Mouse (Mus musculus) midbrain, embryonic 11.5 days (tissue): ENCODE data around the gene Olfr94. TPM values are rescaled to one million over a fixed set of nuclear protein-coding genes. Genes with fewer than 3 reads are reported as not detected.
A peak's percentile ranks its signal among the peaks of the same experiment; 100 is the strongest.

ENCODE experiments used
- ATAC-seq: fragments of 200-750 bp; cut with Nextera tagmentation; 2 replicates; pipeline ENCODE4 v1.8.0; 2017; ENCODE audit warnings: moderate TSS enrichment, moderate library complexity; ENCODE audit not compliant: low FRiP score
- DNase-seq: peaks from one replicate; pipeline ENCODE4 v3.0.0; 2015; ENCODE audit warnings: low spot score; ENCODE audit errors: missing footprints
- H3K27ac ChIP-seq: fragments of 300-500 bp; sonication (generic); 2 replicates; pipeline ENCODE4 v1.5.1; 2014; ENCODE audit warnings: low read depth, low read length
- H3K27me3 ChIP-seq: fragments of 300-500 bp; sonication (generic); 2 replicates; pipeline ENCODE4 v1.6.1; 2014; ENCODE audit warnings: mild to moderate bottlenecking, low read length, moderate library complexity, mixed read lengths; ENCODE audit not compliant: control insufficient read depth, insufficient read depth
- H3K36me3 ChIP-seq: fragments of 300-500 bp; sonication (generic); 2 replicates; pipeline ENCODE4 v1.6.1; 2014; ENCODE audit warnings: mild to moderate bottlenecking, low read length, moderate library complexity, mixed read lengths; ENCODE audit not compliant: control insufficient read depth, insufficient read depth
- H3K4me1 ChIP-seq: fragments of 300-500 bp; sonication (generic); 2 replicates; pipeline ENCODE4 v1.6.1; 2014; ENCODE audit warnings: low read length; ENCODE audit not compliant: control insufficient read depth, insufficient read depth
- H3K4me2 ChIP-seq: fragments of 300-500 bp; sonication (generic); 2 replicates; pipeline ENCODE4 v1.6.1; 2014; ENCODE audit warnings: mild to moderate bottlenecking, moderate library complexity
- H3K4me3 ChIP-seq: fragments of 300-500 bp; sonication (generic); 2 replicates; pipeline ENCODE4 v1.5.1; 2014; ENCODE audit warnings: low read depth, low read length
- H3K9ac ChIP-seq: fragments of 300-500 bp; sonication (generic); 2 replicates; pipeline ENCODE4 v1.6.1; 2014; ENCODE audit warnings: low read length
- H3K9me3 ChIP-seq: fragments of 300-500 bp; sonication (generic); 2 replicates; pipeline ENCODE4 v1.6.1; 2016; ENCODE audit warnings: low read length; ENCODE audit not compliant: control insufficient read depth
- WGBS: fragments of 180-500 bp; shearing (Covaris S2); extraction: QIAGEN DNeasy Blood & Tissue Kit; methylation state at CpG from one replicate; pipeline ENCODE4 v1.1.7; 2014; 5-methylcytosine and 5-hydroxymethylcytosine counted together
- polyA plus RNA-seq: library from polyadenylated mRNA; unstranded; fragments of >200 nt; fragmentation: Nextera tagmentation; extraction: Ambion mirVana; gene quantifications from 2 replicates; pipeline ENCODE4 v1.2.1, GENCODE M21; 2014

The Olfr94 gene
- polyA plus RNA-seq, 1 experiment from 2014 or later: not detected

DNA sequence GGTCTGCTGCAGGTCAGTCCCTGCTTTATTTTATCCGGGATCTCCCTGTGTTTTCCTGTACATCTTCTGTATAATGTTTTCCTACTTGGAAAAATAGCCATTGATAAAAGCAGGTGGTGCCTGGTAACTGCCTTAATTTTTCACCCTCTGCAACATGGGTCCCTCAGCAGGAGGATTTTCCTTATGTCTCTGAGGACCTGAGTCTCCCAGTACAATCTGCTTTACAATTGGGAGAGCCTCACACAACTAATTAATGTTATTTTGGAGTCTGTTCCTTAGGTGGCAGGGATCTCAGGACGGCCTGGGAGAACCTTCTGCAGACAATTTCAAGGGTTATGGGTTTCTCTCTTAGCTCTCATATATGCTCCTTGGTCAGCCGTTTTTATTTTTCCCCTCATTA is 12.2 kb upstream of the Olfr94 start, which contains the start of gene Olfr95:
TSS of gene Olfr95 (minus strand) at position 101 of the 400 bp plus-strand sequence.
- no peak within 1 kb of the TSS for H3K9ac ChIP-seq
- peak; percentile 10 for DNase-seq
- ATAC-seq: no peak
- no peak within 1 kb of the TSS for H3K4me3 ChIP-seq
- no peaks in the 10 kb centered on the region for H3K36me3 ChIP-seq
- no peak within 1 kb of the TSS for H3K4me2 ChIP-seq
- H3K4me1 ChIP-seq: no peaks in the 10 kb centered on the region
- 78% methylated on average over 3 of the region's 3 CpGs for WGBS
- H3K27ac ChIP-seq: no peak within 1 kb of the TSS
- no peaks in the 10 kb centered on the region for H3K9me3 ChIP-seq
- peaks cover 8% of the 10 kb centered on the region for H3K27me3 ChIP-seq

DNA sequence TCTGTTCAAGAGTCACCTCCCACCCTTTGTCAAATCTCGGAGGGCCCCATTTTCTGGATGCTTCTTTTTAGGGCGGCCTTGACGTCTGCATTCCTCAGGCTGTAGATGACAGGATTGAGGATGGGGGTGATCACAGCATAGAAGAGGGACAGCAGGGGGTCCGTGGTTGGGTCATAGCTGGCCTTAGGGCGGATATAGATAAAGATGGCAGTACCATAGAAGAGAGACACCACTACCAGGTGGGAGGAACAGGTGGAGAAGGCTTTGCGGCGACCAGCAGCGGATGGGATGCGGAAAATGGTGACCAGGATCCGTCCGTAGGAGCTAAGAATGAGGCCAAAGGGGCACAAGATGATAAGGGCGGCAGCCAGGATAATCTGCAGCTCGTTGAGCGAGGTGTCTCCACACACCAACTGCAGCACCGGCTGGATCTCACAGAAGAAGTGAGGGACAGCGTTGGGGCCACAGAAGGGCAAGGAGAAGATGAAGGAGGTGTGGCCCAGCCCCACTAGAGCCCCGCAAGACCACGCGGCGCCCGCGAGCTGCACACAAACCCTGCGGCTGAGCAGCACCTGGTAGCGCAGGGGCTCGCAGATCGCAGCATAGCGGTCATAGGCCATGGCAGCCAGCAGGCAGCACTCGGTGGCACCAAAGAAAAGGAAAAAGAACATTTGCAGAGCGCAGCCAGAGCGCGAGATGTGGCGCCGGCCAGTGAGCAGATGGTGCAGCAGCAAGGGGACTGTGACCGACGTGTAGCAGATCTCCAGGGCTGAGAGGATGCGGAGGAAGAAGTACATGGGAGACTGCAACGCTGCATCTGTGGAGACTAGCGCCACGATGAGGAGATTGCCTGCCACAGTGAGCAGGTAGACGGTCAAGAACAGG is 10.3 kb upstream of the Olfr94 start:
- no peaks in the 10 kb centered on the region for H3K4me1 ChIP-seq
- H3K4me2 ChIP-seq: peak overlapping the region; percentile 56
- H3K27me3 ChIP-seq: peaks cover 8% of the 10 kb centered on the region
- H3K36me3 ChIP-seq: no peaks in the 10 kb centered on the region
- DNase-seq (peak; percentile 85), ATAC-seq (peak; percentile 65)
- WGBS: 18% methylated on average over 40 of the region's 40 CpGs
- peak overlapping the region; percentile 47 for H3K9ac ChIP-seq
- H3K4me3 ChIP-seq: peak overlapping the region; percentile 30
- H3K27ac ChIP-seq: no peak overlapping the region
- H3K9me3 ChIP-seq: no peaks in the 10 kb centered on the region

GRCm38 (mm10) chr17:37203917-37204236 is 3.1 kb upstream of the Olfr94 start:
- Histone ChIP-seq H3K27me3 (no peaks in the 10 kb centered on the region), H3K36me3 (no peaks in the 10 kb centered on the region), H3K9ac (no peak overlapping the region), H3K4me1 (no peaks in the 10 kb centered on the region), H3K4me2 (no peak overlapping the region), H3K4me3 (no peak overlapping the region), H3K27ac (no peak overlapping the region), H3K9me3 (no peaks in the 10 kb centered on the region)
- ATAC-seq (peak; percentile 67), DNase-seq (no peak)
- 24% methylated on average over 3 of the region's 3 CpGs for WGBS

- Histone ChIP-seq H3K4me3 (no peak overlapping the region), H3K9ac (no peak overlapping the region), H3K27ac (no peak overlapping the region), H3K4me2 (no peak overlapping the region), H3K36me3 (no peaks in the 10 kb centered on the region), H3K9me3 (no peaks in the 10 kb centered on the region), H3K27me3 (peaks cover 2% of the 10 kb centered on the region; the same call in 1 of the 2 replicates), H3K4me1 (no peaks in the 10 kb centered on the region)
- peak; percentile 73 for ATAC-seq
- DNase-seq: peak; percentile 97
- 1% methylated on average over 4 of the region's 4 CpGs for WGBS
These were observed 2.6 kb upstream of the Olfr94 start for GRCm38 (mm10) chr17:37203206-37203916.

DNA sequence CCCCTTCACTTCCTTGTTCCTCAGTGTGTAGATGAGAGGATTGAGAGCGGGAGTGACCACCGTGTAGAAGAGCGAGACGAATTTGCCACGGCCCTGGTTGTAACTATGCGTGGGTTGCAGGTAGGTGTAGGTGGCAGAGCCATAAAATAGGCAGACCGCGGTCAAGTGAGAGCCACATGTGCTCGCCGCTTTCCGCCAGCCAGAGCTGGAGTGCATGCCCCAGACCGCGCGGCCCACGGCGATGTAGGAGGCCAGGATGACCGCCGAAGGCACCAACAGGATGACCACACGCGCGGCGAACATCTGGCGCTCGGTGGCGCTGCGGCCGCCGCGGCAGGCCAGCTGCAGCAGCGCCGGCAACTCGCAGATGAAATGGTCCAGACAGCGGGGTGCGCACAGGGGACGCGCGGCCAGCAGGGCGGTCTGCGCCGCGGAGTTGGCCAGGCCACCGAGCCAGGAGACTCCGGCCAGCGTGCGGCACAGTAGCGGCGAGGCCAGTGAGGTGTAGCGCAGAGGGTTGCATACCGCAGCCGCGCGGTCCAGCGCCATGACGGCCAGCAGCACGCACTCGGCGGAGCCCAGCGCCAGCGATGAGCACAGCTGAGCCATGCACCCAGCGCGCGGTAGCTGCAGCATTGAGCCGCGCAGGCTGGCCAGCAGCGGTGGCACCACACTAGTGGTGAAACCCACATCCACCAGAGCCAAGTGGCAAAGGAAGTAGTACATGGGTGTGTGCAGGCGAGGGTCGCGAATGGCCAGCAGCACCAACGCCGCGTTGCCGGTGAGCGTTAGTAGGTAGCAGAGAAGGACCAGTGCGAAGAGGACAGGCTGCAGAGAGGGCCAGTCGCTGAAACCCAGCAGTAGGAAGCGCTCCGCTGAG is 3.7 kb downstream of the Olfr94 start:
- no peaks in the 10 kb centered on the region for H3K9me3 ChIP-seq
- H3K9ac ChIP-seq: peak overlapping the region; percentile 59
- peak overlapping the region; percentile 91 for H3K4me2 ChIP-seq
- under 1% methylated on average over 77 of the region's 77 CpGs for WGBS
- H3K27me3 ChIP-seq: peaks cover 20% of the 10 kb centered on the region; the same call in 1 of the 2 replicates
- DNase-seq (peak; percentile 95), ATAC-seq (peak; percentile 91)
- H3K4me3 ChIP-seq: peak overlapping the region; percentile 53
- H3K27ac ChIP-seq: no peak overlapping the region
- no peaks in the 10 kb centered on the region for H3K36me3 ChIP-seq
- peaks cover 3% of the 10 kb centered on the region; the same call in 1 of the 2 replicates for H3K4me1 ChIP-seq

- no peaks in the 10 kb centered on the region for H3K36me3 ChIP-seq
- peaks cover 3% of the 10 kb centered on the region; the same call in 1 of the 2 replicates for H3K4me1 ChIP-seq
- peaks cover 20% of the 10 kb centered on the region; the same call in 1 of the 2 replicates for H3K27me3 ChIP-seq
- no peaks in the 10 kb centered on the region for H3K9me3 ChIP-seq
- no peak for DNase-seq
- ATAC-seq: no peak
- H3K9ac ChIP-seq: no peak overlapping the region
- H3K4me3 ChIP-seq: no peak overlapping the region
- WGBS: 86% methylated on average over 5 of the region's 5 CpGs
- no peak overlapping the region for H3K4me2 ChIP-seq
- no peak overlapping the region for H3K27ac ChIP-seq
These were observed 6.0 kb downstream of the Olfr94 start for GRCm38 (mm10) chr17:37194782-37195181.

DNA sequence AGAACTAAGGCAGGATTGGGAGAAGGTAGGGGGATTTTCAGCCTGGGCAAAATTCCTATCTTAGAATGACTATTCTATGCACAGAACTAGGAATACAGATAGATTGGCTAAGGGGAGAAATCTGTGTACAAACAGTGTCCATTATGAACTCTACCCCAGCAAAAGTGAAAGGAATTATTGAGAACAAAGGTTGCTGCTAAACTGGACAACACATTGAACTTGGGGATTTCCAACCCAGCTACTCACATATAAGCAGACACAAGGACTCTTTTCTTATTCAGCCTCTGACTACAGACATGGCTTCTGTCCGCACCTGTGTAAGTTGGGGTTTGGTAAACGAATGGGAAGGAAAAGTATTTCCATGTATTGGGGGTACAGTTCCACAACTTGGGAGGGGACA is 7.1 kb downstream of the Olfr94 start, which contains the start of gene Ubd:
TSS of gene Ubd (plus strand) at position 237 of the 400 bp plus-strand sequence.
- Histone ChIP-seq H3K9ac (no peak within 1 kb of the TSS), H3K4me3 (no peak within 1 kb of the TSS), H3K27ac (no peak within 1 kb of the TSS), H3K4me1 (peaks cover 3% of the 10 kb centered on the region; the same call in 1 of the 2 replicates), H3K36me3 (no peaks in the 10 kb centered on the region), H3K9me3 (no peaks in the 10 kb centered on the region), H3K27me3 (peaks cover 20% of the 10 kb centered on the region; the same call in 1 of the 2 replicates), H3K4me2 (no peak within 1 kb of the TSS)
- no peak for DNase-seq
- 81% methylated on average over 2 of the region's 2 CpGs for WGBS
- no peak for ATAC-seq

GRCm38 (mm10) chr17:37193032-37193431 is 7.8 kb downstream of the Olfr94 start:
- H3K36me3 ChIP-seq: no peaks in the 10 kb centered on the region
- no peak for DNase-seq

More at GRCm38 (mm10) chr17:37193032-37193431, 7.8 kb downstream of the Olfr94 start:
- H3K4me3 ChIP-seq: no peak overlapping the region
- H3K4me1 ChIP-seq: peaks cover 3% of the 10 kb centered on the region; the same call in 1 of the 2 replicates
- H3K27me3 ChIP-seq: peaks cover 15% of the 10 kb centered on the region; the same call in 1 of the 2 replicates
- H3K4me2 ChIP-seq: no peak overlapping the region
- no peak for ATAC-seq
- H3K9ac ChIP-seq: no peak overlapping the region
- no peaks in the 10 kb centered on the region for H3K9me3 ChIP-seq
- no peak overlapping the region for H3K27ac ChIP-seq
